Mouse (Mus musculus): Measurements from ENCODE around the gene Mbtps2. TPM values are rescaled to one million over a fixed set of nuclear protein-coding genes. Genes with fewer than 3 reads are reported as not detected.
A peak's percentile ranks its signal among the peaks of the same experiment; 100 is the strongest.

The Mbtps2 gene
- total RNA-seq (2022), result 10 to 100 TPM; 11.9 to 16.0 (median 14.7) TPM

GRCm38 (mm10) chrX:157598186-157598996 lies at the start of gene Mbtps2:
TSS of gene Mbtps2 (minus strand) at chrX:157598715.
- DNase-seq (ENCODE audit: low spot score), result peak; percentile 32

- DNase-seq (ENCODE audit: low spot score), result no peak
These were observed 47.9 kb upstream of the Mbtps2 start for GRCm38 (mm10) chrX:157646399-157646798.

GRCm38 (mm10) chrX:157644700-157645099 lies 46.2 kb upstream of the Mbtps2 start:
- DNase-seq (ENCODE audit: low spot score), result no peak

GRCm38 (mm10) chrX:157644300-157644699 lies 45.8 kb upstream of the Mbtps2 start:
- peak; percentile 18 for DNase-seq (ENCODE audit: low spot score)

GRCm38 (mm10) chrX:157642856-157643255 lies 44.3 kb upstream of the Mbtps2 start:
- DNase-seq (ENCODE audit: low spot score), result no peak

GRCm38 (mm10) chrX:157637253-157637652 lies 38.7 kb upstream of the Mbtps2 start:
- no peak for DNase-seq (ENCODE audit: low spot score)

- DNase-seq (ENCODE audit: low spot score), result no peak
These were observed 35.3 kb upstream of the Mbtps2 start for GRCm38 (mm10) chrX:157633676-157634414.

GRCm38 (mm10) chrX:157630341-157630740 lies 31.8 kb upstream of the Mbtps2 start:
- DNase-seq (ENCODE audit: low spot score), result no peak

- DNase-seq (ENCODE audit: low spot score), result no peak
These were observed 14.4 kb upstream of the Mbtps2 start for GRCm38 (mm10) chrX:157612894-157613293.

- no peak for DNase-seq (ENCODE audit: low spot score)
These were observed 2.9 kb upstream of the Mbtps2 start for GRCm38 (mm10) chrX:157601450-157601849.

- no peak for DNase-seq (ENCODE audit: low spot score)
These were observed 830 bp downstream of the Mbtps2 start for GRCm38 (mm10) chrX:157597585-157598185.

GRCm38 (mm10) chrX:157596802-157597201 lies 1.7 kb downstream of the Mbtps2 start:
- DNase-seq (ENCODE audit: low spot score), result no peak

- DNase-seq (ENCODE audit: low spot score), result no peak
These were observed 2.6 kb downstream of the Mbtps2 start for GRCm38 (mm10) chrX:157595927-157596326.

GRCm38 (mm10) chrX:157594606-157595005 lies 3.9 kb downstream of the Mbtps2 start:
- DNase-seq (ENCODE audit: low spot score), result no peak

- DNase-seq (ENCODE audit: low spot score), result no peak
These were observed 11.5 kb downstream of the Mbtps2 start for GRCm38 (mm10) chrX:157587001-157587400.

GRCm38 (mm10) chrX:157586397-157586796 lies 12.1 kb downstream of the Mbtps2 start:
- no peak for DNase-seq (ENCODE audit: low spot score)

GRCm38 (mm10) chrX:157579108-157579614 lies 19.4 kb downstream of the Mbtps2 start:
- DNase-seq (ENCODE audit: low spot score), result no peak

- no peak for DNase-seq (ENCODE audit: low spot score)
These were observed 23.8 kb downstream of the Mbtps2 start for GRCm38 (mm10) chrX:157574683-157575082.

- DNase-seq (ENCODE audit: low spot score), result no peak
These were observed 29.7 kb downstream of the Mbtps2 start, which contains the start of gene Yy2 for GRCm38 (mm10) chrX:157568840-157569239. TSS of gene Yy2 (minus strand) at chrX:157568985.

GRCm38 (mm10) chrX:157563794-157564193 lies 34.7 kb downstream of the Mbtps2 start:
- DNase-seq (ENCODE audit: low spot score), result no peak

GRCm38 (mm10) chrX:157547082-157547481 lies 51.4 kb downstream of the Mbtps2 start:
- no peak for DNase-seq (ENCODE audit: low spot score)

- DNase-seq (ENCODE audit: low spot score), result no peak
These were observed 92.1 kb downstream of the Mbtps2 start for GRCm38 (mm10) chrX:157506400-157506799.

Data from heart, adult 8-10 months (tissue).